Mouse (Mus musculus): ENCODE results near the gene Cmtm3. TPM values are rescaled to one million over a fixed set of nuclear protein-coding genes. Genes with fewer than 3 reads are reported as not detected.

The Cmtm3 gene
- polyA plus RNA-seq, 1 experiment from 2014 or later: 44.2 TPM

GRCm38 (mm10) chr8:104383977-104384376 lies 44.8 kb downstream of the Cmtm3 start:
- H3K4me2 ChIP-seq (ENCODE audit: low read length): no peak overlapping the region
- H3K36me3 ChIP-seq (ENCODE audit: control insufficient read depth, insufficient read depth, low read length): no peaks in the 10 kb centered on the region
- ATAC-seq: no peak
- no peak overlapping the region for H3K4me3 ChIP-seq (ENCODE audit: low read length)
- H3K27me3 ChIP-seq (replicated peaks; ENCODE audit: control insufficient read depth, insufficient read depth, low read length): no peaks in the 10 kb centered on the region
- H3K9ac ChIP-seq (ENCODE audit: low read depth, low read length): no peak overlapping the region
- H3K9me3 ChIP-seq (ENCODE audit: control insufficient read depth, low read length): no peaks in the 10 kb centered on the region
- H3K4me1 ChIP-seq (ENCODE audit: control insufficient read depth, insufficient read depth, low read depth, low read length): peaks cover 26% of the 10 kb centered on the region
- no peak overlapping the region for H3K27ac ChIP-seq (ENCODE audit: low read depth, low read length)
- WGBS: 63% methylated on average over 3 of the region's 3 CpGs

GRCm38 (mm10) chr8:104386693-104387092 lies 47.5 kb downstream of the Cmtm3 start:
- H3K4me2 ChIP-seq (ENCODE audit: low read length): no peak overlapping the region
- peaks cover 26% of the 10 kb centered on the region for H3K4me1 ChIP-seq (ENCODE audit: control insufficient read depth, insufficient read depth, low read depth, low read length)
- H3K27me3 ChIP-seq (replicated peaks; ENCODE audit: control insufficient read depth, insufficient read depth, low read length): no peaks in the 10 kb centered on the region
- H3K9ac ChIP-seq (ENCODE audit: low read depth, low read length): no peak overlapping the region
- no peak overlapping the region for H3K4me3 ChIP-seq (ENCODE audit: low read length)
- ATAC-seq: no peak
- no peaks in the 10 kb centered on the region for H3K9me3 ChIP-seq (ENCODE audit: control insufficient read depth, low read length)
- no peaks in the 10 kb centered on the region for H3K36me3 ChIP-seq (ENCODE audit: control insufficient read depth, insufficient read depth, low read length)
- no peak overlapping the region for H3K27ac ChIP-seq (ENCODE audit: low read depth, low read length)
- 20% methylated on average over 4 of the region's 4 CpGs for WGBS

GRCm38 (mm10) chr8:104387501-104387900 lies 48.3 kb downstream of the Cmtm3 start:
- Histone ChIP-seq H3K4me2 (ENCODE audit: low read length) (no peak overlapping the region), H3K9me3 (ENCODE audit: control insufficient read depth, low read length) (no peaks in the 10 kb centered on the region), H3K9ac (ENCODE audit: low read depth, low read length) (no peak overlapping the region), H3K4me1 (ENCODE audit: control insufficient read depth, insufficient read depth, low read depth, low read length) (peaks cover 25% of the 10 kb centered on the region), H3K27me3 (replicated peaks; ENCODE audit: control insufficient read depth, insufficient read depth, low read length) (no peaks in the 10 kb centered on the region), H3K27ac (ENCODE audit: low read depth, low read length) (no peak overlapping the region), H3K4me3 (ENCODE audit: low read length) (no peak overlapping the region), H3K36me3 (ENCODE audit: control insufficient read depth, insufficient read depth, low read length) (no peaks in the 10 kb centered on the region)
- 73% methylated on average over 7 of the region's 7 CpGs for WGBS
- ATAC-seq: no peak

GRCm38 (mm10) chr8:104387980-104388379 lies 48.8 kb downstream of the Cmtm3 start:
- ATAC-seq: no peak
- Histone ChIP-seq H3K27me3 (replicated peaks; ENCODE audit: control insufficient read depth, insufficient read depth, low read length) (no peaks in the 10 kb centered on the region), H3K4me3 (ENCODE audit: low read length) (no peak overlapping the region), H3K36me3 (ENCODE audit: control insufficient read depth, insufficient read depth, low read length) (no peaks in the 10 kb centered on the region), H3K4me1 (ENCODE audit: control insufficient read depth, insufficient read depth, low read depth, low read length) (peaks cover 20% of the 10 kb centered on the region), H3K4me2 (ENCODE audit: low read length) (no peak overlapping the region), H3K9ac (ENCODE audit: low read depth, low read length) (no peak overlapping the region), H3K27ac (ENCODE audit: low read depth, low read length) (no peak overlapping the region), H3K9me3 (ENCODE audit: control insufficient read depth, low read length) (no peaks in the 10 kb centered on the region)
- WGBS: 90% methylated on average over 2 of the region's 2 CpGs

GRCm38 (mm10) chr8:104390245-104390644 lies 51.0 kb downstream of the Cmtm3 start:
- no peak overlapping the region for H3K27ac ChIP-seq (ENCODE audit: low read depth, low read length)
- no peaks in the 10 kb centered on the region for H3K9me3 ChIP-seq (ENCODE audit: control insufficient read depth, low read length)
- no peak overlapping the region for H3K4me2 ChIP-seq (ENCODE audit: low read length)
- no peak overlapping the region for H3K9ac ChIP-seq (ENCODE audit: low read depth, low read length)
- no peaks in the 10 kb centered on the region for H3K27me3 ChIP-seq (replicated peaks; ENCODE audit: control insufficient read depth, insufficient read depth, low read length)
- H3K4me1 ChIP-seq (ENCODE audit: control insufficient read depth, insufficient read depth, low read depth, low read length): peaks cover 29% of the 10 kb centered on the region
- H3K4me3 ChIP-seq (ENCODE audit: low read length): no peak overlapping the region
- WGBS: 82% methylated on average over 8 of the region's 8 CpGs
- no peaks in the 10 kb centered on the region for H3K36me3 ChIP-seq (ENCODE audit: control insufficient read depth, insufficient read depth, low read length)
- no peak for ATAC-seq

GRCm38 (mm10) chr8:104393139-104393538 lies 53.9 kb downstream of the Cmtm3 start:
- Histone ChIP-seq H3K27me3 (replicated peaks; ENCODE audit: control insufficient read depth, insufficient read depth, low read length) (no peaks in the 10 kb centered on the region), H3K9me3 (ENCODE audit: control insufficient read depth, low read length) (peaks cover 3% of the 10 kb centered on the region; the same call in 1 of the 2 replicates), H3K4me2 (ENCODE audit: low read length) (no peak overlapping the region), H3K4me1 (ENCODE audit: control insufficient read depth, insufficient read depth, low read depth, low read length) (peaks cover 14% of the 10 kb centered on the region), H3K36me3 (ENCODE audit: control insufficient read depth, insufficient read depth, low read length) (no peaks in the 10 kb centered on the region), H3K9ac (ENCODE audit: low read depth, low read length) (no peak overlapping the region; the same call in 1 of the 2 replicates), H3K27ac (ENCODE audit: low read depth, low read length) (no peak overlapping the region), H3K4me3 (ENCODE audit: low read length) (no peak overlapping the region)
- ATAC-seq: no peak
- over 99% methylated on average over 7 of the region's 7 CpGs for WGBS

GRCm38 (mm10) chr8:104393767-104394166 lies 54.6 kb downstream of the Cmtm3 start:
- 83% methylated on average over 6 of the region's 6 CpGs for WGBS
- no peak for ATAC-seq
- Histone ChIP-seq H3K36me3 (ENCODE audit: control insufficient read depth, insufficient read depth, low read length) (no peaks in the 10 kb centered on the region), H3K4me3 (ENCODE audit: low read length) (peak overlapping the region; percentile 96), H3K4me1 (ENCODE audit: control insufficient read depth, insufficient read depth, low read depth, low read length) (peaks cover 14% of the 10 kb centered on the region), H3K4me2 (ENCODE audit: low read length) (peak overlapping the region; percentile 86), H3K9me3 (ENCODE audit: control insufficient read depth, low read length) (peaks cover 3% of the 10 kb centered on the region; the same call in 1 of the 2 replicates), H3K27ac (ENCODE audit: low read depth, low read length) (no peak overlapping the region), H3K27me3 (replicated peaks; ENCODE audit: control insufficient read depth, insufficient read depth, low read length) (no peaks in the 10 kb centered on the region), H3K9ac (ENCODE audit: low read depth, low read length) (no peak overlapping the region)

GRCm38 (mm10) chr8:104394801-104395702 lies 55.8 kb downstream of the Cmtm3 start:
- Histone ChIP-seq H3K36me3 (ENCODE audit: control insufficient read depth, insufficient read depth, low read length) (no peaks in the 10 kb centered on the region), H3K27me3 (replicated peaks; ENCODE audit: control insufficient read depth, insufficient read depth, low read length) (no peaks in the 10 kb centered on the region), H3K4me2 (ENCODE audit: low read length) (peak overlapping the region; percentile 86), H3K9ac (ENCODE audit: low read depth, low read length) (peak overlapping the region; percentile 97), H3K4me3 (ENCODE audit: low read length) (peak overlapping the region; percentile 96), H3K27ac (ENCODE audit: low read depth, low read length) (peak overlapping the region; percentile 86), H3K4me1 (ENCODE audit: control insufficient read depth, insufficient read depth, low read depth, low read length) (peaks cover 14% of the 10 kb centered on the region), H3K9me3 (ENCODE audit: control insufficient read depth, low read length) (peaks cover 3% of the 10 kb centered on the region; the same call in 1 of the 2 replicates)
- peak; percentile 78 for ATAC-seq
- WGBS: 0% methylated on average over 41 of the region's 82 CpGs

- 3% methylated on average over 30 of the region's 54 CpGs for WGBS
- peak; percentile 79 for ATAC-seq
- Histone ChIP-seq H3K4me1 (ENCODE audit: control insufficient read depth, insufficient read depth, low read depth, low read length) (peaks cover 14% of the 10 kb centered on the region), H3K9ac (ENCODE audit: low read depth, low read length) (peak within 1 kb of the TSS; percentile 97), H3K4me2 (ENCODE audit: low read length) (peak within 1 kb of the TSS; percentile 86), H3K27ac (ENCODE audit: low read depth, low read length) (peak within 1 kb of the TSS; percentile 86), H3K4me3 (ENCODE audit: low read length) (peak within 1 kb of the TSS; percentile 96), H3K36me3 (ENCODE audit: control insufficient read depth, insufficient read depth, low read length) (no peaks in the 10 kb centered on the region), H3K9me3 (ENCODE audit: control insufficient read depth, low read length) (peaks cover 3% of the 10 kb centered on the region; the same call in 1 of the 2 replicates), H3K27me3 (replicated peaks; ENCODE audit: control insufficient read depth, insufficient read depth, low read length) (no peaks in the 10 kb centered on the region)
Observed at GRCm38 (mm10) chr8:104395703-104396357, 56.6 kb downstream of the Cmtm3 start, which contains the start of gene Cmtm4. Gene Cmtm4 (minus strand): TSS chr8:104395807.

Data from hindbrain, embryonic 16.5 days (tissue).